Mouse (Mus musculus): ENCODE data around the gene Tbc1d17.
"Not testable (repeated sequence)": the region's sequence is repeated elsewhere in the genome, so short reads cannot be mapped to it uniquely, and the experiment has no call there.

Tbc1d17 gene

DNA sequence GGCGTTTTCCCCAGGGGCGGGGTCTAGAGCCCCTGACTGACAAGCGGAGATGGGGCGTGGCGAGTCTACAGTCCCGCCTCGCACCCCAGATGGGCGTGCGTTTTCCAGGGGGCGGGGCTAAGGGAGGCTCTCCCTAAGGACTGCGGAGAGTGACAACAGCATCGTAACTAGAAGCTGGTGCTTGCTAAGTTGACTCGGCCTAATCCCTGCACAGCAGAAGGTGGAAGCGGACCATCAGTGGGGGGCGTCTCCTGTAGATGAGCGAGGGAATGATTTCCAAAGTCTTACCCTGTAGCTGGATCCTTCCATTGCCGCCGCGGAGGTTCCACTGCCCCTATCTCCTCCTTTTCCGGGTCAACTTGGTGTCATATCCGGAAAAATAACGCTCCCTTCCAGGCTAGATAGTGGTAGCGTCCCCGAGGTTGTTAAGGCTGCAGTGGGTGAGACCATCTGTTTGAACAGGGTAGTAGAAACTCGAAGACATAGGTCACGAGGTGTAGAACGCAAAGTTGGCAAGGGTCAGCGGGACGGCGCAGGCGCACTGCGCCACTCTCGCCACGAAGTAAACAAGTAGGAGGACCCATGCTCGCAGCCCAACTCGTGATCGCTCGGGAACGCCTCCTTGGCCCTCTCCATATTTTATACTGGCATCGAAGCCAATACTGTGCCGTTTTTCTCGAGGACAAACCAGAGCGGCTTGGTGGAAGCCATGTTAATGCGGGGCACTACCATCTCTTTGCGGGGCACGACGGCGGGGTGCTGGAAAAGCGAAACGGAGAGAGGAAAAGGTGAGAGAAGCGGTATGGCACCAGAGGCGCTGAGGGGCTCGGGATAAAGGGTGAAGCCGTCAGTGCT is at the start of gene Tbc1d17, which contains the start of gene Akt1s1:
TSS of gene Tbc1d17 (minus strand) at position 519 of the 855 bp plus-strand sequence.
TSS of gene Akt1s1 (plus strand) at position 431 of the 855 bp plus-strand sequence.
- DNase-seq (ENCODE audit: extremely low read depth, low read depth, low spot score), result peak; percentile 99

- no peak for DNase-seq (ENCODE audit: extremely low read depth, low read depth, low spot score)
Measured at GRCm38 (mm10) chr7:44898607-44899006, 49.7 kb upstream of the Tbc1d17 start.

DNA sequence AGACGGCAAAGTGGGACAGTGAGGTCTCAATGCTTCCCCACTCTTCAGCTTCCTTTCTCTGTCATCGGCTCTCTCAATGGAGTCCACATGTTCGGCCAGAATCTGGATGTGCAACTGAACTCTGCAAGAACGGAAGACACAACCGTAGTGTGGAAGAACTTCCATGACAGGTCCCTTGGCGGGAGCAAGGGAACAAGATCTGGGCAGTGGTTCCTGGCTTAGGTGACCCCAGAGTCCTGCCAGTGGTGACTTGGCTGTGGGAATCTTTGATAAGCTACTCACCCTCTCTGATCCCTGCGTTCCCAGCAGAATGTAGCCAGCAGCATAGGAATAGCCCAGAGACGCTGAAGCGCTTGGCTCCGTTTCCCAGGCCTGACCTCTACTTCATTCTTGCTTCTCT is 47.6 kb upstream of the Tbc1d17 start:
- no peak for DNase-seq (ENCODE audit: extremely low read depth, low read depth, low spot score)

DNA sequence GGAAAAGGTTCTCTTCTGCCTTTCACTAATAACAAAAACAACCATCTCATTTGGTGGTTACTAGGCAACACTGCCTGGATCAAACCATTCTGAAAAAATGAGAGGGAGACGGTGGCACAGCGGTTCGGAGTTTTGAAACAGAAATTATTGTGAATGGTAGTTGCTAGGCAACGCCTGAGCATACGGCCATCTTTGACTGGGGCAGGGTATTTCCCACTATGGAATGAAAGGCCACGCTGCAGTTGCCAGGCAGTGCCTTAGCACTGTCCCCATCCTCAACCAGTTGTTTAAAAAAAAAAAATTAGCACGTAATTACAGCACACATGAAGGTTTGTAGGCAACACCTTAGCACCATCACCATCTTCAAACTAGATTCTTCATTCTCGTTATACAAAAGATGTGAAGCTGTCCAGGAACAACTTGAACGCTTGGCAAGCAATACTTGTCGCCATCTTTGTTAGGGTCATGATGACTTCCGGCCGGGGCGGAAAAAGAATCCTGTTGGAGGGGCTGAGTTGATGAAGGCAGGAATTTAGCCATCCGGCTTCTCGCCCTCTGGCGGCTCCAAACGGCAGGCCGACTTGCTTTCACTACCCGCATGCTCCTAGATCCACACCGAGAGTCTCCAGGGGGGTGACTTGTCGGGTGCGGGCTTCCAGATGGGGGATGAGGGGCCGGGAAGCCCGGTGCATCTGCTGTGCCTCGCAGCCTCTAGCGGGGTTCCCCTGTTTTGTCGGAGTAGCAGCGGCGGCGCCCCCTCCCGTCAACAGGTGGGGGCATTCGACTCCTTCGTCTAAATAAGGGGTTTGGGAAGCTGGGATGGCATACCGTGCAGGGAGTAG is 46.9 kb upstream of the Tbc1d17 start, which contains the start of gene Fuz:
TSS of gene Fuz (plus strand) at position 487 of the 842 bp plus-strand sequence.
- DNase-seq (ENCODE audit: extremely low read depth, low read depth, low spot score), result peak; percentile 43

DNA sequence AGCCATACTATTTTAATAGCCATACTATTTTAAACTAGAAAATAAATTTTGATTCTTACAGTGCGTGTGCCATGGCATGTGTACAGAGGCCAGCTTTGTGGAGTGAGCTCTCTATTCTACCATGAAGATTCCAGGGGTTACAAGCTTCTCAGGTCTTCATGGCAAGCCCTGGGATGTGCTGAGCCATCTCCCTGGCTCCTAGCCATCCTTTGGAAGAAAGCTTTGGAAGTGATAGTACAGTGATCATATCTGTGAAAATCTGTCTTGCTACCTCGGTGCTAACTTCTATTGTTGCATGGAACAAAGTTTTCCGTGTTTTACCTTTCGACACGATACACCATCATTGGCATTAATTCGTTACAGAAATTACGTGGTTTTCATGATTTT is 46.3 kb upstream of the Tbc1d17 start:
- DNase-seq (ENCODE audit: extremely low read depth, low read depth, low spot score), result no peak

- no peak for DNase-seq (ENCODE audit: extremely low read depth, low read depth, low spot score)
Measured at GRCm38 (mm10) chr7:44894175-44894574, 45.3 kb upstream of the Tbc1d17 start.

GRCm38 (mm10) chr7:44893197-44893596 is 44.3 kb upstream of the Tbc1d17 start:
- no peak for DNase-seq (ENCODE audit: extremely low read depth, low read depth, low spot score)

- peak; percentile 34 for DNase-seq (ENCODE audit: extremely low read depth, low read depth, low spot score)
Measured at GRCm38 (mm10) chr7:44892276-44892921, 43.5 kb upstream of the Tbc1d17 start, which contains the start of gene Med25. Med25 (minus strand) TSS chr7:44892712.

DNA sequence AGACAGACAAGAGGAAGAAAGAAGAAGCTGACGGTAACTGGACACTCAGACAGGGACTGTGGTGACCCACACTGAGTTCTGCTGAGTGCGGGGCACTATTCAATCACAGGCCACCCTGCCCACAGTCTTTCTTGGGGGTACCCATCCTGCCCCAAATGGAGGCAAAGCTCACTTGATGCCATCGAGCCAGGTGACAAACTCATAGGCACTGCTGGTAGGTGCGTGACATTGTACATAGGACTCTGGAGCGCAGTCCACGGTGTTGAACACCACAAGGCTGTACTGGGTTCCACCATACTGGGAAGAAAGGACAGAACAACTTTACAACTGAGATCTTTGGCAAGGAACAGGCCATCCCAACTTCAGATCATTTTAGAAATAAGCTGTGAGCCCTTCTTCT is 42.7 kb upstream of the Tbc1d17 start:
- DNase-seq (ENCODE audit: extremely low read depth, low read depth, low spot score), result no peak

DNA sequence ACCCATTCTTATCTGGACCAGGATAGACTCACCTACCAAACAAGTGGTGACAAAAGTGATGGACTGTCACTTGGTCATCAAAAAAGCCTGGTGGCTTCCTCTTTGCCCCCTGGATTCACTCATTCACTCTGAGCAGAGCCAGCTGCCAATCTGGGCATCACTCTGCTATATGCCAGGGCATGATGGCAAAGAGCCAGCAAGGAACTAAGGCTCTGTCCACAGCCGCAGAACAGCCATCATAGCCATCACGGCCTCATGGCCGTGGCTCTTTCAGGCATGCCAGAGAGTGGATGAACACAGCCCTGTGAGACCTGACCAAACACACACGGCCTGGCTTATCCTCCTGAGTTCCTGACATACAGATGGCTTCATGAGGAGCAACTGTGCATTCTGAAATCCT is 41.9 kb upstream of the Tbc1d17 start:
- DNase-seq (ENCODE audit: extremely low read depth, low read depth, low spot score), result no peak

GRCm38 (mm10) chr7:44890180-44890579 is 41.3 kb upstream of the Tbc1d17 start:
- DNase-seq (ENCODE audit: extremely low read depth, low read depth, low spot score), result no peak

DNA sequence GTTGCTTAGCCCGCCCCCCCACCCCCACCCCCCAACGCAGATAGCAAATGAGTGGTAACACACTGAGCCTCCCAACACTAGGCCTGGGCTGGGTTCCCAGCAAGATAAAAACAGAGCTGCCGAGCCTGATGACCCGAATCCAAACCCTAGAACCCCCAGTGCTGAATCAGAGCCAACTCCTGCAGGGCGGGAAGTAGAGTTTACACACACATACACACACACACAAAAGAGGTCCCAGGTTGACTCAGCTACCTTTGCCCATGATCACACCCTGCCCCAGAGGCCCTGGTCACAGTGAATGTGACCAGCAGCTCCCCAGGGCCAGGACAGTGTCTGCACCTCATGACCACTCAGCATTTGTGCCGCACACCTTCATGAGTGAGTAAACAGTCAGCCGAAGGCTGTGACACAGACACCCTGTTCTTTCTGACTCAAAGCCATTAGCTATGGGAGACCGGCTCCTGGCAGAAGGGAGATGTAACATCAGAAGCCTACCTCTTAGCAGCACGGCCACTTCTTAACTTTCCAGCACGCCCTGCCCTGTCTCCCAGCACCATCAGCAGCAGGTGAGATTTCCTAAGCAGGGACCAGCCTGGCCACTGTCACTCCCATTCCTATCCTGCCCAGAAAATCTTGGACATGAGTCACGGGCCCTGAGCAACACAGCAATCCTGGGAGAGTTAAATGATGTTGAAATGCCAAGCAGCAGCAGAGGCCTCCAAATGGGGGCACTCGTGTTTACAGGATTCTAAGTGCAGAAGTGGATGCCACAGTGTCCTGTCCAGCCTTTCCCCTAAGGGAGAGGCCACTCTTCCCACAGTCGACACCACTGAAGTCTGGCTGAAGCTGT is 39.6 kb upstream of the Tbc1d17 start:
- no peak for DNase-seq (ENCODE audit: extremely low read depth, low read depth, low spot score)

GRCm38 (mm10) chr7:44886964-44887363 is 38.1 kb upstream of the Tbc1d17 start:
- DNase-seq (ENCODE audit: extremely low read depth, low read depth, low spot score), result no peak

GRCm38 (mm10) chr7:44884637-44885036 is 35.8 kb upstream of the Tbc1d17 start:
- no peak for DNase-seq (ENCODE audit: extremely low read depth, low read depth, low spot score)

DNA sequence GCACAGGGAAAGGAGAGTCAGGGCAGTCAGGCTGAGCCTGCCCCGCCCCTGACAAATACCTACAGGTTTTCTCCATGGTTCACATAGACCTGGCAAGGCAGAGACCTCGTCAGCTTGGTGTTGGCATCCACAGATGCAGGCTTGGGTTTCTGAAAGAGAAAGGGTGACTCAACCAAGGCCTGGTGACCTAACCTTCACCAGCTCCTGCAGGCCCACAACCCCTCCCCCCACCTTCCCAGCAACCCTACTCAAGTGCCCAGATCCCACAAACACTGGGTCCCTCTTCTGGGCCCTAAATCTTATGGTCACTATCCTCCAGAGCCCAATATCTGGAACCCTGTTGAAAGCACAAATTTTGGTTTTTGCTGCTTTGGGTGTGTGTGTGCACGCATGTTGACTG is 34.2 kb upstream of the Tbc1d17 start:
- no peak for DNase-seq (ENCODE audit: extremely low read depth, low read depth, low spot score)

- DNase-seq (ENCODE audit: extremely low read depth, low read depth, low spot score), result no peak
Measured at GRCm38 (mm10) chr7:44877833-44878232, 29.0 kb upstream of the Tbc1d17 start.

DNA sequence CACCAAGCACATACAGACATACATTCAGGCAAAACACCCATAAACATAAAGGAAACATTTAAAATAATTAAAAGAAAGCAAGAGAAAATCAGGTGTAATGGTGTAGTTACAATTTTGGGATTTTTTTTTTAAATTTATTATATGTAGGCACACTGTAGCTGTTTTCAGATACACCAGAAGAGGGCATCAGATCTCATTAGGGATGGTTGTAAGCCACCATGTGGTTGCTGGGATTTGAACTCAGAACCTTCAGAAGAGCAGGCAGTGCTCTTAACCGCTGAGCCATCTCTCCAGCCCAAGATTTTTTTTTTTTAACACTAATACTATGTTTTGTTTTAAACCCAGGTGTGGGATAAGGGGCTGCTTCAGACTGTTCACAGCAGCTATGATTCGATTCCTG is 22.9 kb upstream of the Tbc1d17 start:
- not testable (repeated sequence) for DNase-seq (ENCODE audit: extremely low read depth, low read depth, low spot score)

DNA sequence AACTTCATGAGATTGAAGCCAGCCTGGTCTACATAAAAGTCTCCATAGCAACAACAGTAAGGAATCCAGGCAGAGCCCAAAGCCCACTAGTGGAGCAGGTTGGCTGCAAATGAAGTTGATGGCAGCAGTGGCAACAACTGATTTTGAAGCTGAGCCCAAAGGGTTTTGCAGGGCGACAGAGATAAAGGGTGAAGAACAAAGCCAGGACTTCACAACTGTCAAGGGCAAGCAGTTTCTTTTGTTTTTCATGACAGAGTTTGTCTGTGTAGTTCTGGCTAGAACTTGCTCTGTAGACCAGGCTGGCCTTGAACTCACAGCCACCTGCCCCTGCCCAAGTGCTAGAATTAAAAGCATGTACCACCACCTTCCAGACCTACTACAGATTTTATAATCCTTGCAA is 22.3 kb upstream of the Tbc1d17 start:
- DNase-seq (ENCODE audit: extremely low read depth, low read depth, low spot score), result no peak

DNA sequence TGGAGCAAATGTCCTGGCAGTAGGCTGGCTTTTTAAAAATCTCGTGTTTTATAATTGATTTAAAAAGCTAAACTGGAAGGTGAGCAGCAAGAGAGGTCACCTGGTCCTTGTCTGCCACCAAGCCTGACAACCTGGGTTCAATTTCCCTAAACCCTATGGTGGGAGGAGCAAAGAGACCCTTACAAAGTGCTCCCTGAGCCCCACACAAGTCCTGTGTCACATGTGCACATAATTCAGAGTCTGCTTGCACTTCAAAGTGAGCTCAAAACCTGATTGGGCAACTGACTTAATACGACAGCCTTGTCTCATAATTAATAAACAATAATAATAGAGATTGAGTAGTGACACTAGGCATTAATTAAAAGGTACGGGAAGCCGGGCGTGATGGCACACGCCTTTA is 21.7 kb upstream of the Tbc1d17 start:
- no peak for DNase-seq (ENCODE audit: extremely low read depth, low read depth, low spot score)

Data from fat pad, adult 2 months (tissue).